Mouse (Mus musculus) heart, adult 2 months (tissue): ENCODE measurements around the gene Sstr3.

Experiments used
- CTCF ChIP-seq: fragments of 200-600 bp; IDR thresholded peaks from 2 replicates; pipeline ENCODE4 v1.8.1; 2022; ENCODE audit warnings: antibody characterized with exemption, mild to moderate bottlenecking, moderate library complexity
- EP300 ChIP-seq: fragments of 200-500 bp; IDR thresholded peaks from 2 replicates; pipeline ENCODE4 v1.6.1; 2011; ENCODE audit warnings: low read depth, low read length, control low read depth; ENCODE audit not compliant: insufficient read depth
- POLR2A ChIP-seq: fragments of 200-500 bp; IDR thresholded peaks from 2 replicates; pipeline ENCODE4 v1.6.1; 2011; ENCODE audit warnings: mild to moderate bottlenecking, low read depth, low read length, control low read depth; ENCODE audit not compliant: insufficient read depth

DNA sequence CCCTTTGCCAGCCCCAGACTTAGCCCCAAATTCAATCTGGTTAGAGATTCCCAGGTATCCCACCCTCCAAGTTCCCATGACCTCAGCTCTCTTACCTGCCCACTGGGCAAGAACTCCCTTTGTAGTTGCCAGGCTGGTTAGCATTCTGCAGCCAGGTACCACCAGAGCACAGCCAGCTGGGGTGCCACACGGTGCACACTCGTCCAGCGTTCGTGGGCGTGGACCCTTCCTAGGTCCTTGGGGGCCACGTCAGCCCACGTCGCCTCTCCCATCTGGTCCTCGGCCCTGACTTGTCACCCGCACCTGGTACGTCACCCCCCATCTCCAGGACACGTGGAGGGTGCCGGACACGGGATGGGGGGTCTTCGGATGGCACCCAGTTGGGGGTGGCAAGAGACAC, 444 bp downstream of the Sstr3 start:
- TF ChIP-seq POLR2A = no peak
- no peak for TF ChIP-seq CTCF
- TF ChIP-seq EP300 = no peak
